Mouse (Mus musculus) intestine, embryonic 15.5 days (tissue): Measurements from ENCODE around the gene Mlec. TPM values are rescaled to one million over a fixed set of nuclear protein-coding genes. Genes with fewer than 3 reads are reported as not detected.

Source experiments
- ATAC-seq: fragments of 200-750 bp; cut with Nextera tagmentation; 2 replicates; pipeline ENCODE4 v1.8.0; 2017; ENCODE audit warnings: moderate TSS enrichment, moderate library complexity
- H3K27ac ChIP-seq: fragments of 300-500 bp; sonication (generic); 2 replicates; pipeline ENCODE4 v1.5.1; 2015; ENCODE audit warnings: mild to moderate bottlenecking, inconsistent platforms
- H3K27me3 ChIP-seq: fragments of 300-500 bp; sonication (generic); replicated peaks from 2 replicates; pipeline ENCODE4 v1.6.1; 2015; ENCODE audit warnings: inconsistent platforms
- H3K36me3 ChIP-seq: fragments of 300-500 bp; sonication (generic); 2 replicates; pipeline ENCODE4 v1.6.1; 2015; ENCODE audit warnings: inconsistent platforms
- H3K4me1 ChIP-seq: fragments of 300-500 bp; sonication (generic); replicated peaks from 2 replicates; pipeline ENCODE4 v1.6.1; 2015; ENCODE audit warnings: inconsistent platforms
- H3K4me2 ChIP-seq: fragments of 300-500 bp; sonication (generic); replicated peaks from 2 replicates; pipeline ENCODE4 v1.6.1; 2015; ENCODE audit warnings: mild to moderate bottlenecking, inconsistent platforms
- H3K4me3 ChIP-seq: fragments of 300-500 bp; sonication (generic); replicated peaks from 2 replicates; pipeline ENCODE4 v1.5.1; 2015; ENCODE audit warnings: inconsistent platforms
- H3K9ac ChIP-seq: fragments of 300-500 bp; sonication (generic); 2 replicates; pipeline ENCODE4 v1.6.1; 2015; ENCODE audit warnings: inconsistent platforms
- H3K9me3 ChIP-seq: fragments of 300-500 bp; sonication (generic); 2 replicates; pipeline ENCODE4 v1.6.1; 2016; ENCODE audit warnings: inconsistent platforms
- WGBS: fragments of 180-500 bp; shearing (Covaris S2); methylation state at CpG from one replicate; pipeline ENCODE4 v1.1.7; 2015; 5-methylcytosine and 5-hydroxymethylcytosine counted together
- polyA plus RNA-seq: library from polyadenylated mRNA; unstranded; fragments of >200 nt; fragmentation: Nextera tagmentation; extraction: Ambion mirVana; gene quantifications from 2 replicates; pipeline ENCODE4 v1.2.1, GENCODE M21; 2015

The Mlec gene
- polyA plus RNA-seq, 1 experiment from 2014 or later = 89.9 TPM

- no peak overlapping the region for H3K4me3 ChIP-seq
- H3K27ac ChIP-seq = no peak overlapping the region
- H3K9ac ChIP-seq = no peak overlapping the region
- no peaks in the 10 kb centered on the region; the same call in 1 of the 2 replicates for H3K4me1 ChIP-seq
- H3K36me3 ChIP-seq = peaks cover 44% of the 10 kb centered on the region
- 83% methylated on average over 6 of the region's 6 CpGs for WGBS
- H3K9me3 ChIP-seq = no peaks in the 10 kb centered on the region
- no peaks in the 10 kb centered on the region for H3K27me3 ChIP-seq
- no peak for ATAC-seq
- no peak overlapping the region for H3K4me2 ChIP-seq
Measured at GRCm38 (mm10) chr5:115145976-115146746, 11.8 kb downstream of the Mlec start.

- Histone ChIP-seq H3K4me3 (no peak overlapping the region), H3K27me3 (no peaks in the 10 kb centered on the region), H3K4me2 (no peak overlapping the region), H3K36me3 (peaks cover 37% of the 10 kb centered on the region), H3K4me1 (no peaks in the 10 kb centered on the region; the same call in 1 of the 2 replicates), H3K9ac (no peak overlapping the region), H3K27ac (no peak overlapping the region), H3K9me3 (no peaks in the 10 kb centered on the region)
- ATAC-seq = no peak
- WGBS = 78% methylated on average over 11 of the region's 11 CpGs
Measured at GRCm38 (mm10) chr5:115145253-115145968, 12.6 kb downstream of the Mlec start.

- ATAC-seq = no peak
- no peaks in the 10 kb centered on the region for H3K27me3 ChIP-seq
- no peak overlapping the region for H3K27ac ChIP-seq
- H3K9ac ChIP-seq = no peak overlapping the region
- H3K36me3 ChIP-seq = peaks cover 28% of the 10 kb centered on the region
- H3K4me3 ChIP-seq = no peak overlapping the region
- H3K9me3 ChIP-seq = no peaks in the 10 kb centered on the region
- WGBS = 69% methylated on average over 6 of the region's 6 CpGs
- no peaks in the 10 kb centered on the region for H3K4me1 ChIP-seq
- no peak overlapping the region for H3K4me2 ChIP-seq
Measured at GRCm38 (mm10) chr5:115144471-115144870, 13.5 kb downstream of the Mlec start.

GRCm38 (mm10) chr5:115143552-115143951 lies 14.4 kb downstream of the Mlec start:
- Histone ChIP-seq H3K27ac (no peak overlapping the region), H3K36me3 (peaks cover 23% of the 10 kb centered on the region), H3K27me3 (no peaks in the 10 kb centered on the region), H3K4me1 (no peaks in the 10 kb centered on the region), H3K9me3 (no peaks in the 10 kb centered on the region), H3K4me2 (no peak overlapping the region), H3K9ac (no peak overlapping the region), H3K4me3 (no peak overlapping the region)
- no peak for ATAC-seq
- 81% methylated on average over 10 of the region's 10 CpGs for WGBS

GRCm38 (mm10) chr5:115142166-115142697 lies 15.7 kb downstream of the Mlec start:
- Histone ChIP-seq H3K4me2 (no peak overlapping the region), H3K27me3 (no peaks in the 10 kb centered on the region), H3K9ac (no peak overlapping the region), H3K4me3 (no peak overlapping the region), H3K4me1 (no peaks in the 10 kb centered on the region), H3K36me3 (peaks cover 13% of the 10 kb centered on the region), H3K27ac (no peak overlapping the region), H3K9me3 (no peaks in the 10 kb centered on the region)
- no peak for ATAC-seq
- 90% methylated on average over 9 of the region's 9 CpGs for WGBS

GRCm38 (mm10) chr5:115140726-115141125 lies 17.3 kb downstream of the Mlec start:
- Histone ChIP-seq H3K9ac (no peak overlapping the region), H3K9me3 (no peaks in the 10 kb centered on the region), H3K36me3 (peaks cover 6% of the 10 kb centered on the region; the same call in 1 of the 2 replicates), H3K4me2 (no peak overlapping the region), H3K4me1 (no peaks in the 10 kb centered on the region), H3K27ac (no peak overlapping the region), H3K27me3 (no peaks in the 10 kb centered on the region), H3K4me3 (no peak overlapping the region)
- 43% methylated on average over 3 of the region's 3 CpGs for WGBS
- no peak; the same call in 1 of the 2 replicates for ATAC-seq

GRCm38 (mm10) chr5:115139124-115139523 lies 18.9 kb downstream of the Mlec start:
- H3K27me3 ChIP-seq = no peaks in the 10 kb centered on the region
- no peak for ATAC-seq
- H3K4me1 ChIP-seq = no peaks in the 10 kb centered on the region
- WGBS = 58% methylated on average over 4 of the region's 4 CpGs
- no peaks in the 10 kb centered on the region for H3K9me3 ChIP-seq
- no peaks in the 10 kb centered on the region for H3K36me3 ChIP-seq
- no peak overlapping the region for H3K4me2 ChIP-seq
- no peak overlapping the region for H3K9ac ChIP-seq
- H3K27ac ChIP-seq = no peak overlapping the region
- no peak overlapping the region for H3K4me3 ChIP-seq

GRCm38 (mm10) chr5:115134234-115135165 lies 23.5 kb downstream of the Mlec start, which contains the start of gene Unc119b:
Gene Unc119b, minus strand, starts transcription at chr5:115134975.
- Histone ChIP-seq H3K4me1 (peaks cover 4% of the 10 kb centered on the region; the same call in 1 of the 2 replicates), H3K4me3 (peak within 1 kb of the TSS; percentile 77), H3K27me3 (no peaks in the 10 kb centered on the region), H3K4me2 (peak within 1 kb of the TSS; percentile 95), H3K9me3 (no peaks in the 10 kb centered on the region), H3K36me3 (no peaks in the 10 kb centered on the region), H3K27ac (0 out of 2 replicates have a peak within 1 kb of the TSS, but pooled peaks have one; percentile 24), H3K9ac (peak within 1 kb of the TSS; percentile 81)
- peak; percentile 98 for ATAC-seq
- under 1% methylated on average over 80 of the region's 81 CpGs for WGBS

GRCm38 (mm10) chr5:115133358-115134066 lies 24.5 kb downstream of the Mlec start:
- H3K36me3 ChIP-seq = no peaks in the 10 kb centered on the region
- H3K4me1 ChIP-seq = peaks cover 4% of the 10 kb centered on the region; the same call in 1 of the 2 replicates
- peak overlapping the region; percentile 95 for H3K4me2 ChIP-seq
- no peak overlapping the region for H3K27ac ChIP-seq
- ATAC-seq = no peak
- 62% methylated on average over 6 of the region's 6 CpGs for WGBS
- H3K4me3 ChIP-seq = peak overlapping the region; percentile 77
- no peaks in the 10 kb centered on the region for H3K27me3 ChIP-seq
- no peaks in the 10 kb centered on the region for H3K9me3 ChIP-seq
- peak overlapping the region; percentile 81; the same call in 1 of the 2 replicates for H3K9ac ChIP-seq

GRCm38 (mm10) chr5:115132465-115132864 lies 25.5 kb downstream of the Mlec start:
- no peak overlapping the region for H3K4me2 ChIP-seq
- H3K27me3 ChIP-seq = no peaks in the 10 kb centered on the region
- no peaks in the 10 kb centered on the region for H3K9me3 ChIP-seq
- 90% methylated on average over 8 of the region's 8 CpGs for WGBS
- no peak overlapping the region for H3K27ac ChIP-seq
- H3K9ac ChIP-seq = no peak overlapping the region
- ATAC-seq = no peak
- H3K36me3 ChIP-seq = no peaks in the 10 kb centered on the region
- H3K4me3 ChIP-seq = no peak overlapping the region
- peaks cover 4% of the 10 kb centered on the region; the same call in 1 of the 2 replicates for H3K4me1 ChIP-seq

GRCm38 (mm10) chr5:115129328-115129727 lies 28.7 kb downstream of the Mlec start:
- no peak for ATAC-seq
- 89% methylated on average over 6 of the region's 6 CpGs for WGBS
- H3K9ac ChIP-seq = no peak overlapping the region
- no peaks in the 10 kb centered on the region for H3K9me3 ChIP-seq
- H3K36me3 ChIP-seq = peaks cover 13% of the 10 kb centered on the region
- H3K4me2 ChIP-seq = no peak overlapping the region
- no peaks in the 10 kb centered on the region for H3K27me3 ChIP-seq
- no peak overlapping the region for H3K4me3 ChIP-seq
- H3K27ac ChIP-seq = no peak overlapping the region
- peaks cover 18% of the 10 kb centered on the region; the same call in 1 of the 2 replicates for H3K4me1 ChIP-seq
